Mouse (Mus musculus): ENCODE results near the gene Tmem210.

The Tmem210 gene

DNA sequence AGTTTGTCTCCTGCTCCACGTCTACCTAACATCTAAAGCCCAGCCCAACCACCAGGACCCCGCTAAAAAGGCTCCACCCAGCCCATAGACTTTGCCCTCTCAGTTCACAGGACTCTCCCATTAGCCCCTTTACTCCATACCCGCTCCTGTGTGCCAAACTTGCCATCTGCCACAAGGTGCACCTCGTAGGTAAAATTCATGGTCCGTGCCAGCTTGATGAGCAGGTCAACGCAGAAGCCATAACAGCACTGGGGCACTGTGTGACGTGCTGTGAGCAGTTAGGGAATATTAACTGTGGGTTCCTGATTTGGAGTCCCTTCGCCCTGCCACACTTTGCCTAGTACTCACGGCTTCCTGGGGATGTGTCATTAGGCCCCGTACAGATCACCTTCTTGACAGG is 10.1 kb downstream of the Tmem210 start:
- DNase-seq: no peak

DNA sequence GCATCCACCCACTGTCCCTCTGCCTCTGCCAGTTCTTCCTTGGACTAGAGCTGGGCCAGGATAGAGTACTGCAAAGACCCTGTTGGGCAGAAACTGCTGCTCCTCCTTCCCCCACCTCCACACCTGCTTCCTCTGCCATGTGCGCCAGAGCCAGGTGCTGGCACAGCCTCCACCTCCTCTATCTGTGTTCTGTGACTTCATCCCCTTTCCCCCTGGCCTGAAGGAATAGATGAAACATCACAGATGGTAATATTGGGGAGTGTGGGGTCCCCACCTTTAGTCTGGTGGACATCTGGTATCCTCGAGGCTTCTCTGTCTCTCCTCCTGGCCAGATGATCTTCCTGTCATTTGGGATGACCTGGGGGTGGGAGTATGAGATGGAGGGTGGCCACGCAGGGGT is 15.5 kb downstream of the Tmem210 start:
- DNase-seq: no peak

DNA sequence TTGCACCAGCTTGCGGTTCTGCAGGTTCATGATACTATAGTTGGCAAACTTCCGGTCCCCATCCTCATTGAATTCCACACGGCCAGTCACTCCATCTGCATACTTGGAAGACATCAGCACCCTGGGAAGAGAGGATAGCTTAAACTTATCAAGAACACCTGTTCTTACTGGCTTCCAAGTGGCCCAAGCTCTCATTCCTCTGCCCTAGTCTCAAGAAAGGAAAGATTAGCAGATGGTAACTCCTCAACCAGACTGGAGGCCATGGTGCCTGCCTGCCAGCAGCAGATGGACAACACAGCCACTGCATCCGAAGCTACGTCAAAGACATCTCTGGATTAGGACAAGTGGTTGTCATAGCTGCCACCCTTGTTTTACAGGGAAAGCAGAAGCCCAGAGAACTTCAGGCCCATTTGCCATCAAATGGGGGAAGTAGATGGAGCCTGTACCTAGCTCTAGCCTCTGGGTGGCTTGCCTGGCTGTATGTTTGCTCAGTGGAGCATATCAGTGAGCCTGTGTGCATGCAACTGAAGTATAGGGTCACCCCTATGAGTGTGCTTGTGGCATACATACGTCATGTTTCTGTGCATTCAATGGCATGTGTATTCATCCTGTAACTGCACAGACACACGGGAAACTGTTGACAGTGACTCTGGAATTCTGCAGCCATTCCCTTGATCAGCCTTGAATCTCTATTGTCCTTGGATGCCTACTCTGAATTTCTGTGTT is 16.1 kb downstream of the Tmem210 start:
- no peak for DNase-seq

DNA sequence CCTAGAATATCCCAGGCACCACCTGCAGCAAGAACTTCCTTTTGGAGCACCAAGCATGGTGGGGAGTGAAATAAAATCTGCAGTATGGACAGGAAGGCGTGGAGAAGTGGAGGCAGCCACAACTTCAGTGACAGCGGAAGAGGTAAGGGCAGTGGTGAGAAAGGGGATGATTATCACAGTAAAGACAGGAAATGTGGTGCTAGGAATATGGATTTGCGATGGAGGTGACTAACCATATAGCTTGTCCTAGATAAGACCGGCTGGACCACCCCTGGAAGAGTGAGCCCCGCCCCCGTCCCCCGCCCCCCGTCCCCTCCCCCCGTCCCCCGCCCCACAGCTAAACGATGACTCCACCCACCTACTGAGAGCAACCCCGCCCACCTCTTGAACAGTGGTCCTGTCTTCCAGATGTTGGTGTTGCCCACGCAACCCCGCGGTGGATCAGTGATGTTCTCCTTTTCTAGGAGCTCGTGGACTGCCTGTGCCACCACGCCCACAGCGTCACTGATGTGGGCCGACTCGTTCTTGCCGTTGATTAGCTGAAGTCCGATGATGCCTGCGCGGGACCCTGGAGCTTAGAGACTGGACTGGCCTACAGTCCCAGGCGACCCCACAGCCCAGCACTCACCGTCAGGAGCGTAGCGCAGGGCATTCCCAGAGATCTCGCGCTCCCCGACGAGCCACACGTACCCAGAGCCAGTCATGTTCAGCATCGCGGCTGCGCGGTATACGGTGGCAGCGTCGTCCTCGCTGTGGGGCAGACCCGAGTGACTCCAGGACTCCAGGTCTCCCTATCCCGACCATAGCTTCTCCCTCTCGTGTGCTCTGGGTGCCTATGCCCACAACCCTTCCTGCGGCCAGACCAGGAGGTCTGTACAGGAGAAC is 17.0 kb downstream of the Tmem210 start:
- DNase-seq: peak in 1 of 2 experiments; percentile 40

DNA sequence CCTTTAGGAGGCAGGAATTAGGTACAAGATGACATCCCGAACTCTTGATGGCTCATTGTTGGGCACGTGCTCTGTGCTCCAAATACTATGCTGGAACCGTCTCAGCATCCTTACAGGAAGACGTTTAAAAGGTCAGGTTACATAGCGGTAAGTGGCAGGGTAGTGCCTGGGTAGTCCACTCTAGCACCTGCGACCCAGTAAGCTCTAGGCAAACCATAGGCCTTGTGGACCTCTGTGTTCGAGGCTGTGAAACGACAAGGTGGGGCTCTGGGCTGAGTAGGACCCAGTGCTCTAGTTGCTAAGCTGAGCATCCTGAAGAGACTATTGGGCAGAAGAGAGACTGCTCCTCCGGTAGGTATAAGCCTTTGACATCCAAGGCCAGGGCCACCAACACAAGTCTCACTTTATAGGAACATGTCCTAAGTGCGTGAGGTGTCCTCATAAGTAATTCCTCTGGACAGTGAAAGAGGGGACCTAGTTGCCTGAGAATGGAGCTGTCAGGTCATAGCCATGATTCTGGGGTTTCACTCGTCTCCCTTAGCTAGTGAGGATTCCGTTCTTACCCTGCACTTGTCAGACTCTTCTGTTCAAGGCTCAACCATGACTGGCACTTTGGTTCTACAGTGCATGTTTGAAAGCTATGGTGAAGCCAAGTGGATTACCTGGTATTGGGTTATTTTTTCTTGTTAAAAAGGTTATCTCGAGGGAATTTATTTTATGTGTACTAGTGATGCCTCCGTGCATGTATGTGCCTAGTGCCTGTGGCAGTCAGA is 17.8 kb downstream of the Tmem210 start:
- DNase-seq: no peak

DNA sequence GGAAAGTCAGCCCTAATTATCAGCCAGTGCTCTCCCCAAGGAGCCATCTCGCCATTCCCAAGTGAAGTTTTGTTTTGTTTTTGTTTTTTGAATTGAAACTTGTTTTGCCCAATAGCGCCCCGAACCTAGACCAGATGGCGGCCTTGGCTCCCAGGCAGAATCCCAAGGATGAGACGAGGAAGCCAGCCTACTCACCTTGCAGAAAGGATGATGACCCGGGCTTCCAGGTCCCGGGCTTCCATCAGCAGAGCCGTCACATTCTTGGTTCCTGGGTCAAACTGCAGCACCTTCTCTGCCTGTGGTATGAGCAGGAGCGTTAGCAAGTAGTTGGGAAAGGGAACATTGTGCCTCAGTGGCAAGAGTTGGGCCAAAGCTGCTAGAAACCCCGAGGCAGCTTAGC is 22.2 kb downstream of the Tmem210 start:
- DNase-seq: no peak

DNA sequence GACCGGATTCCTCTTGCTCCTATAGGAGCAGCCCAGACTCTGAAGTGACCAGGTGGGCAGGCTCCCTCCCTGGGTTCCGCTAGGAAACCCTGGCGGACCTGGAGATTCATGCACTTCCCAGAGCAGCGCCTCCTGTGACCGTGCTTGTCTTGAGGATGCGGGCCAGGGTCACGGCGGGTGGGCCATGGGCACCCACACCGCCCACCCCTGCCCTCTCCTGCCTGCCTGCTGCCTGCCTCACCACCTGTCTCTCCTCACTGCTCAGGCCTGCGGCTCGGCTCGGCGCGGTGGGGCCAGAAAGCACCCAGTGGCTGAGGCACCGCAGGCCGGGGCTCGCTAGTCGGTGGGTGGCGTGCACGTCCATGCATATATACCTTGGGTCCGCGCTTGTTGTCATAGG is 23.0 kb downstream of the Tmem210 start:
- DNase-seq: no peak

DNA sequence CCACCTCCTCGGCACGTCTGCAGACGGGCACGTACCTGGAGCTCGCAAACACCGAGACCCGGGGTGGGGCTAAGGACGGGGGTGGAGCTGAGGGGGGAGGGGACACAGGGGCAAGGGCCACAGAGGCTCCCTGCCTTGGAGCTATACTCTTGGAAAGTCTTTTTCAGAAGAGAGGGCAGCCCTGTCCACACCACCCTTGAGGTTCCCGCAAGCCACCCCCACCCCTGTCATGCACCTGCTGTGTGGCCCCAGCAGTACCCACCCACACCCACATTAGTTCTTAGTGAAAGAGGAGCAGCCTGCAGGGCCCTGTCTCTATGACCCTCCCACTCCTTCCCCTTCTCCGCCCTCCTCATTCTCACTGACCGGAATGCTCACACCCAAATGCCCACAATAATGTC is 23.5 kb downstream of the Tmem210 start:
- no peak for DNase-seq

DNA sequence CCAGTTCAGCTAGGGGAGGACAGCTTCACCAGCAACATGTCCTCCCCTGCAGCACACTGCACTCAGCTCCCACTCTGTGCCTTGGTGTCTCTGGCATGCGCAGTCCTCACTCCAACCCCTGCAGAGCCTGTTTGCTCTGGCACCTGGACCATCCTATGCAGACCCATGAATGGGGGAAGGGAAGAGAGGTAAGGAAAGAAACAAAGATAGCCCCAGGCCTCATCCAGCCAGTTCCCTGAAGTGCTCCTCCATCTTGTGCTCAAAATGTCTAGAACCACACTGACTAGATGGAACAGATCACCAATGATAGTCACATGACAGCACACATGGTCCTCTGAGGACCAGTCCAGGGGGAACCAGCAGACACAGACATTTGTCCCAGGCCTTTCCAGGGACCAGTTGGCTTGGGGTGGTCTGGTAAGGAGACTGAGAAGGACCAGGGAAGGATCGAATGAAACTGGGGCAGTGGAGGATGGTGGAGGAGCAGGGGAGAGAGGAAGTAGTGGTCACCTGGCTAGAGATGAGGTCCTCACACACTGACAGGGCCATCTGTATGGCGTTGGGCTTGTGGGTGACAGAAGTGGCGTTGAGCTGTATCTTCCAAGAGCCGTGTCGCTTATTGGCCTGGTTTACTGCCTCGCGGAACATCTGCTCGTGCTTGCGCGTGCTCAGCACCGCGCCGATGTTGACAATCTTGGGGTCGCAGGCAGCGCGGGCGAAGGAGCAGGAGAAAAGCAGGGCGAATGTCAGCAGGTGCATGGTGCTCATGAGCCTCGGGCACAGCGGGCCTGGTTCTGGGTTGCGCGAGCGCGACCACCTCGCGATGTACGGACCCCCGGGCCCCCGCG is 30.4 kb downstream of the Tmem210 start:
- no peak for DNase-seq

DNA sequence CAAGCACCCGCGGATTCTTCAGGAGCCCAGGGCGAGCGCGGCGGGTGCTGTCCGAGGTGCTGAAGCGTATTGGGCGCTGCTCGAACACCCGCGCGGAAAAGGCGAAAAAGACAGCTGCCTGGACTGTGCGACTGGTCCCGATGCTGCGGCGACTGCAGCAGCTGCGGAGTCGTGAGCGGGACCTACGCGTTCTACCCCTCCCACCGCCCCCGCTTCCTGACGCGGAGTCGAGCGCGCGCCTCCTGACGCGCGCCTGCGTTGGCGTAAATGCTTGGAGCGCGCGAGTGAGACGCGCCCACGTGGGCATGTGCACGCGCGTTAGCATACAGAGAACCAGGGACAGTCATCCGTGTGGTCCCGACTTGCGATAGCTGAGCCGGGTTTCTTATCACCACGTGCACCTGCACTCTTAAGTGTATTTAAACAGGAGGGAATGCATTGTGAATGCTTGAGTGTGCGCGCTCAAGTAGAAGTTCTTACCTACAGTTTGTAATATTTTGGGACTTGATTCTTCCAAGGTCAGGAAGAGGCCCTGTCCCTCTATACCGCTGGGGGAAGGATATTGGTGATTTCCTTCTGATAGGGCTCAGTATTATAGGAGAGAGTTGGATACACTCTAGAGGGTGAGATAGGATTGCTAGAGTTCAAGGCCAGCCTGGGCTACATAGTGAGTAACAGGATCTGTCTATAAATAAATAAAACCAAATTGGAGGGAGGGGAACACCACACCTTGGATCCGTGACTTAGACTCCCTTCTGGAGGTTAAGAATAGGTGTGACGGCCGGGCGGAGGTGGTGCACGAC is 31.2 kb downstream of the Tmem210 start, which contains the start of gene Grin1:
Gene Grin1, minus strand, starts transcription at position 217 of the 803 bp plus-strand sequence.
- peak; percentile 40 to 85 for DNase-seq

DNA sequence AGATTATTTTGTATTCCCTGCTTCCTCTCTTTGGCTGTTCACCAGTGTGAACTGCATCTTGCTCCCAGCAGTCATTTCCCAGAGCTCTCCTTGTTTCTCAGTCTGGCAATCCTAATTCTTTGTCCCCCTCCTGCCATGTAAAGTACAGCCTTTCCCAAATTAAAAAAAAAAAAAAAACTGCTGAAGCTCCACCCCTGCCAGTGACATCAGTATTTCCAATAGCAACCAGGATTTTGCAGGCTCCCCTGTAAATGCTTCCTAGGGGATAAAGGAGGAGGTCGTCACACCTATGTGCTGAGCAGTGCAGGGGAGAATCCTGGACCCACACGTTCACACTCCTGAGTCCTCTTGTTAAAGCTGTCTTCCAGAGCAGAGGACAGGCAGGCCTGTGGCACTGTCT is 32.1 kb downstream of the Tmem210 start:
- DNase-seq: no peak

DNA sequence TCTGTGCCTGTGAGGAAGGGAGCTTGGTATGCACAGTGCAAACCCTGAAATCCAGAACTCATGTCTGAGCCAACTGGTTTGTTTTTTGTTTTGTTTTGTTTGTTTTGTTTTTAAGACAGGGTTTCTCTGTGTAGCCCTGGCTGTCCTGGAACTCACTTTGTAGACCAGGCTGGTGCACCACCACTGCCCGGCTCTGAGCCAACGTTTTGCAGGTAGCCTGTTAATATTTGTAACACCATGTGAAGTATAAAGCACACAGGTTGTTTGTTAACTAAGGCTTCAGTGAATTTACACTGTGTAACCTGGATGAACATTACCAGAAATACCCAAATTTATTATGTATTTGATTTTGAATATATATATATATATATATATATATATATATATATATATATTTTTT is 38.1 kb downstream of the Tmem210 start:
- DNase-seq: peak; percentile 29 to 74

DNA sequence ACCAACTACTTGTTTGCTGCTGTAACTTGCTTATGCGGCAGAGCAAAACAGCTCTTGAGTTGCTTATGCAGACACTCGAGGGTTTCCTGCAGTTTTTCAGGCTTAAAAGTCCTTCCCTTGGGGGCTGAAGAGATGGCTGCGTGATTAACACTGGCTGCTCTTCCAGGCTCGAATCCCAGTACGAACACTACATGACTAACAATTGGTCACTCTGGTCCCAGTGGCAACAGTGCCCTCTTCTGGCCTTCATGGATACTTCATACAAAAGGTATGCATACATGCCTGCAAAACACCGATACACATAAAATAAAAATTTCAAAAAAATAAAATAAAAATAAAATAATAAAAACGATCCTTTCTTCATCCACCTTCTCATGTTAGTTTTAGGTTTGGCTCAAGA is 40.5 kb downstream of the Tmem210 start:
- DNase-seq: peak; percentile 47 to 73

DNA sequence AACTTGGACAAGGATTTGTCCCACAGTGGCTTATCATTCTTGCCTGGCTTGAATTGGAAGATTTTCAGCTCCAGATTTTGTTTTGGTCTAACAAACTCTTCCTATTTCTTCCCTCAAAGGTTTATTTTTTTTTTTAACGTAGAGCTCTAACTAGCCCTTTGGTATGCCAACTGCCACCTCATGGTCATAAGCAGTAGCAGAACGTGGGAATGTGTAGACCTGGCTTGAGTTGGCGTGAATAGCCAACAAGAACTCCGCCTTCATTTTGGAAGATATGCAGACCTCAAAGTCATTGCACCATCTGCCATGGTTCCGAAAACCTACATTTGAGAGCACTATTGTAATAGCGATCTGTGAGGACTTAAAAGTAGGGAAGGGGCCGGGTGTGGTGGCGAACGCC is 43.5 kb downstream of the Tmem210 start:
- DNase-seq: no peak

DNA sequence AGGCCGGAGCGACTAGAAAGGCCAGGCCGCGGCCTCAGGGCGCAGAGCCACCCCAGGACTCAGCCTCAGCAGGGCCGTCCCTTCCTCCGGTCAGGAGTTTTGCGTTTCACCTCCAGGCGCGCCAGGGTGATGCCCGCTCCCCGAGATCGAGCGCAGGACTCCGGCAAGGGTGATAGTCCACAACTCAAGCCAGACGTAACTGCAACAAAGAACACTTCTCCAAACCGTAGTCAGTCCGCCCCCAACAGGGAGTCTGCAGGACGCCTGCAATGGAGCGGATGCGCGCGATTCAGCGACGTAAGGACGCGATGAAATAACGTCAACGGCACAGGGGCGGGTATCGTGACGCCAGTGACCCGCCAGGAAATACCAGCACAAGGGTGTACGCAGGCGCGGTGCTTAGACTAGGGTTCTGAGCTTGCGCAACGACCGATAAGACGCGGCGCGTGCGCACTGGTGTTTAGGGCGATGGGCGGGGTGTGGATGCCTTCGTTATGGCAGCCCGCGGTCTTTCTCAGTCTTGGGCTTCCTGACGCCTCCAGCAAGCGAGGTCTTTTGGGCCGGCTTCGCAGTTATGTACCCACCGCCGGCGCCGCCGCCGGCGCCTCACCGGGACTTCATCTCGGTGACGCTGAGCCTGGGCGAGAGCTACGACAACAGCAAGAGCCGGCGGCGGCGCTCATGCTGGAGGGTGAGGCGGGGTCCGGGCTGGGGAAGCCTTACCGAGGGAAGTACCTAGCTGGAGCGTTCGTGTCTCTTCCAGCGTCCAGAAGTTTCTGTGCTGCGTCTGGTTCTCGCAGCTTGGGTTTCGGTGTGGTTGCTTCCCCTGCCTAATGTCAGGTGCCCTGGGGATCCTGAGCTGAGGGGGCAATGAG is 44.6 kb downstream of the Tmem210 start, which contains the start of gene Man1b1:
Gene Man1b1, plus strand, starts transcription at position 53 of the 875 bp plus-strand sequence.
- peak; percentile 99 to 100 for DNase-seq

DNA sequence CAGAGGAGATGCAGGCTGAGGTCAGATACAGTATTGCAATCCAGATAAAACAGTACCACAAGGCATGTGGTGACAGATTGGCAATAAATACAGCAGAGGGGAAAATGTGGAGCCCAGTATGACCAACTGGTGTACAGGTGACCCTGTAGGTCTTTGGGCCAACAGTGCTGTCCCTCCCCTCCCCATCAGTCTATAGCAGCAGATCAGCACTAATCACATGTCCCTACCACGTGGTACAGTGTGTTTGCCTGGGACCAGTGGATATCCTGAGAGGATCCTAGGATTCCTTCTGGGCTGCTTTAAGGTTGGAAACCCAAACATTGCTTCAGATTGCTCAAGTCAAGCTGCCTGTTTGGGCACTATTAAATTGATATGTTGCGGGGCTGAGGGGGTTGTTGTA is 45.6 kb downstream of the Tmem210 start:
- no peak for DNase-seq

DNA sequence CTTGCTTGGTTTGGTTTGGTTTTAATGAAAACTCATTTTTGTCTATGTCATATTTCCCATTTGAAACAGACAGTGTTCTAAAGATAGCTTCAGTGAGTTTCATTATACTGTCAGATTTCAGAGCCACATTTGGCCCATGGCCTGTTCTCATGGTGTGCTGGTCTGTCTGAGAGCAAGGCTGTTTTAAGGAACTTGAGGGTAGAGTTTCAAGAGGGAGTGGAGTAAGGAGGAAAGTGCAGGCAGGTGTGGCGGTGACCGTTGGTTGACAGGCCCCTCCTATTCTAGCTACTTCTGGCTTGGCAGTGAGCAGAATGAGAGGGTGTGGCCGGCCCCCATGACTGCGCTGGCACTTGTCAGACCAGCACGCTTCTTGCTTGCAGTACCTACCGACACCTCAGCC is 50.4 kb downstream of the Tmem210 start:
- no peak for DNase-seq

Measured in kidney, postnatal 36 days (tissue).